Mouse (Mus musculus) lung, adult 10 weeks (tissue): ENCODE data around the gene Pdzph1. TPM values are rescaled to one million over a fixed set of nuclear protein-coding genes. Genes with fewer than 3 reads are reported as not detected.

ENCODE experiments used
- polyA plus RNA-seq: library from polyadenylated mRNA; stranded (reverse); fragments of 350-450 nt; fragmentation: Illumina TruSeq; extraction: RNeasy Lipid Tissue Mini Kit (QIAGEN cat#74804); gene quantifications from one replicate; pipeline ENCODE4 v1.2.3, GENCODE M21; 2014; ENCODE audit warnings: low read depth, low replicate concordance; ENCODE audit not compliant: insufficient read depth

Pdzph1 gene
- polyA plus RNA-seq = not detected

GRCm38 (mm10) chr17:58991275-58991674 lies at the start of gene Pdzph1:
Gene Pdzph1, minus strand, starts transcription at chr17:58991375.

DNA sequence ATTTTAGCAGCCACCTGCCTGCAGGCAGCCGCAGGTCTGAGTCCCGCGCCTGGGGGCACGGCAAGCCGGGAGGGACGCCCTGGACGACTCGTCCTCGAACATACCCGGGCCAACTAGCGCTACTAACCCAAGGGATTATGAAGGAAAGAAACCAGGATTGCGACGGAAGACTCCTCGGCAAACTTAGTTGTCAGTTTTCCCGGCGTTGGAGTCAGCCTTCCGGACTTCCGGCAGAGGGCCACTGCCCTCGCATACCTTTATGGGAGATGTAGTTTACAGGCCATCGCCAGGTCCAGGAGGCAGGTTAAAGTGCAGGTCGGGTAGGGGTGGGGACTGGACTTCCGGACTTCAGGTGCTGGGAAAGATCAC lies 21.9 kb upstream of the Pdzph1 start, which contains the start of gene Nudt12:
Nudt12 (minus strand) TSS at position 282 of the 369 bp plus-strand sequence.

Other genes starting within 250 kb of the Pdzph1 start
- gene Nudt12, start 22.0 kb upstream of the Pdzph1 start, polyA plus RNA-seq = 2.8 TPM